Mouse (Mus musculus) ovary, postnatal 36 days (tissue): ENCODE data around the gene Gm8122.
"Not testable (repeated sequence)": the region's sequence is repeated elsewhere in the genome, so short reads cannot be mapped to it uniquely, and the experiment has no call there.

Source experiments
- DNase-seq: peaks from one replicate; pipeline ENCODE4 v3.0.0; 2022; ENCODE audit warnings: low spot score, mixed read lengths

The Gm8122 gene

GRCm38 (mm10) chr14:43235204-43235603 is at the start of gene Gm8122:
Gm8122 (minus strand) TSS chr14:43235304.
- DNase-seq, result not testable (repeated sequence)

- DNase-seq, result not testable (repeated sequence)
These were observed 43.6 kb upstream of the Gm8122 start for GRCm38 (mm10) chr14:43278681-43279080.

- DNase-seq, result not testable (repeated sequence)
These were observed 43.0 kb upstream of the Gm8122 start for GRCm38 (mm10) chr14:43278146-43278545.

DNA sequence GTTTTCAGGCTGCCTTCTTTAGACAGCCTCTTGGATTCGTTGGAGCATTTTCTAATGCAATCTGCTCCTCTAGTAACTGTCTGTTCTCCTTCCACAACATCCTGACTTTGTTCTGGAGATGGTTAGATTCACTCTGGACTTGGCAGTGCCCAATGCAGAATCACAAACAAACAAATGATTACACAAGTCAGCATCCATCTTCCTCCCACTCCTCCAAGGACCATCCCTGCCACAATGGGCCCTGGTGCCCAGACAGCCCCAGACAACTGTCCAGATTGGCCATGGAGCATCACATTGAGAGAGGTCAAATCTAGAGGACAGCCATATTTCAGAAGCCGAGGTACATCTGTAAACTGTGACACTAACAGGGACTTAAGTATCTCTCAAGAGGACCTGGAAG is 42.4 kb upstream of the Gm8122 start:
- not testable (repeated sequence) for DNase-seq

DNA sequence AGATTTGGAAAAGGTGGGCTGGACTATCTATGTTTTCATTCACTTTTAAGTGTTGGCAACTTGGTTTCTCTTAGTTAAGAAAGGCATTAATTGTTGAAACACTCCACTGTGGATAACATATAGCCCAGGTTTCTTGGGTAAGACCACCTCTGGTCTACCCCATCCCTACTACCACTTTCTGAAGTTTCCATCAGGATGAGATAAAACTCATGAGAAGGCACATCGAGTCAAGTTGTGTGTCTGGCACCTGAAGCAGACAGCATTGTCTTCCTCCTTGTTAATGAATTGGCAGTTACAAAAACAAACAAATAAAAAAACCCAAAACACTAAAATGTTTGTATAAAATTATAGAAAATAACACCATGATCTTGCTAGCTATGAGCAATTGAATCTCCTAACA is 40.6 kb upstream of the Gm8122 start:
- DNase-seq, result not testable (repeated sequence)

- not testable (repeated sequence) for DNase-seq
These were observed 39.9 kb upstream of the Gm8122 start, which contains the start of gene Gm9732 for GRCm38 (mm10) chr14:43274986-43275511. Gm9732 (plus strand) TSS chr14:43275036.

DNA sequence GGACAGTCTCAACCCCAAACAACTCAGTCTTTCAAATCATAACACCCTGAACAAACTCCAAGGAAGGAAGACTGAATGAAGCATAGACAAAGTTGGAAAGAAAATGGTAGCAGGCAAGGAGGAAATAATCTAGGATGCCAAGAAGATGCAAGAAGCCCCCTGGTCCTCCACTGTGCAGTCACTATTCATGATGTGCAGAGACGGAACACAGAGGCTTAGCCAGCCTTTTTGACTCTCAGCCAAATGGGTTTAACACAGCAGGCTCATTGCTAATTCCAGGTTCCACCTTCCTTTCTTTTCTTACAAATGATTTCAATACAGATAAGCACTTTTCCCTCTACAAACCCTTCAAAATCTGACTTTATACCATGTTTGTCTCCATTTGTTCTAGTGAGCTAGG is 38.1 kb upstream of the Gm8122 start:
- DNase-seq, result not testable (repeated sequence)

DNA sequence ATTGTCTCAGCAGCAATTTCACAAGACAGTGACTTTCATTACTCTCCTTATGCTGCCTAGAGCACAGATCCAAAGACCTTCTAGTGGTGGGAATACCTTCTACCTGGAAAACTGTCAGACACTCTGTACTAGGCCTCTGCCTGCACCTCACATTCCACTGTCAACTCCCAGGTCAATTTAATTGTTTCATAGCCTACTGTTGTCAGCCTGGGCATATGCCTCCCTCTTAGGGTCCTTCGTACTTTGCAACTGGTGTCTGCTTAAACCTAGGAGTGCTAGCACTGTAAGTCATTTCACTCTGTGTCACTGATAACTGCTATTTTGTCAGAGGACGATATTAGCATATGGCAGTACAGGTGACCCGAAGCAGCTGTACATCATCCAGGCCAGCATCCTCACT is 34.1 kb upstream of the Gm8122 start:
- not testable (repeated sequence) for DNase-seq

GRCm38 (mm10) chr14:43268521-43269084 is 33.5 kb upstream of the Gm8122 start:
- not testable (repeated sequence) for DNase-seq

DNA sequence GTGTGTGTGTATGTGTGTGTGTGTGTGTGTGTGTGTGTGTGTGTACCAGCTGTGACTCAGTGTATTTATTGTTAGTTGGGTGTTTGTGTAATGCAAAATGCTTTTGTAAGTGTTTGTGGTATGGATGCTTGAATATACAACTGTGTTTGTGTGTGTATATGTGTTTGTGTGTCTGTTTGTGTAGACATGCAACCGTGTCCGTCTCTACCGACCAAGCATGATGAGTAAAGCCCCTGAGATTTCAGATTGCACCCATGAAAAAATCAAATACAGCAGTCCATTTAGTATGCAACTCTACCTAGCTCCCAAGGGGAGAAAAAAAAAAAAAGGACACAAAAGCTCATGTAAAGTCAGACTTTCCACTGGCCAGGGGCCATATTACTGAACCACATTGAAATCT is 28.3 kb upstream of the Gm8122 start:
- not testable (repeated sequence) for DNase-seq

GRCm38 (mm10) chr14:43258349-43258748 is 23.2 kb upstream of the Gm8122 start, which contains the start of gene Gm8126:
Gm8126 (plus strand) TSS chr14:43258649.
- not testable (repeated sequence) for DNase-seq

DNA sequence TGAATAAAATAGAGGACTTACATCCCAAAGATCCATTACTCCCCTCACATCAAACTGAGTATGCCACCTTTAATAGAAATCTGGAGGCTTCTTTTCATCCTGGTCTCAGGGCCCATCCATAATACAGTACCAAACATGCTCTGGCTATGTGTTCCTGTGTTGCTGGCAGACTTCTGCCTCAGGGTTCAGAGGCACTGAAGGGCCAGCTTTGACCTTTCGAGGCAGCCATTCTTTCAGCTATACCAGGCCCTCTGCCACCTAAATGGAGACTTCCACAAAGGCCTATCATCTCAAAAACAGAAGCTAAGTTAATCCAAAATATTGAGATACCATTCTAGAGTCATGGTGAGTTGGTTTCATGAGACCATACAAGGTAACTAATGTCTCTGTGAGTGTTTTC is 21.4 kb upstream of the Gm8122 start:
- not testable (repeated sequence) for DNase-seq

DNA sequence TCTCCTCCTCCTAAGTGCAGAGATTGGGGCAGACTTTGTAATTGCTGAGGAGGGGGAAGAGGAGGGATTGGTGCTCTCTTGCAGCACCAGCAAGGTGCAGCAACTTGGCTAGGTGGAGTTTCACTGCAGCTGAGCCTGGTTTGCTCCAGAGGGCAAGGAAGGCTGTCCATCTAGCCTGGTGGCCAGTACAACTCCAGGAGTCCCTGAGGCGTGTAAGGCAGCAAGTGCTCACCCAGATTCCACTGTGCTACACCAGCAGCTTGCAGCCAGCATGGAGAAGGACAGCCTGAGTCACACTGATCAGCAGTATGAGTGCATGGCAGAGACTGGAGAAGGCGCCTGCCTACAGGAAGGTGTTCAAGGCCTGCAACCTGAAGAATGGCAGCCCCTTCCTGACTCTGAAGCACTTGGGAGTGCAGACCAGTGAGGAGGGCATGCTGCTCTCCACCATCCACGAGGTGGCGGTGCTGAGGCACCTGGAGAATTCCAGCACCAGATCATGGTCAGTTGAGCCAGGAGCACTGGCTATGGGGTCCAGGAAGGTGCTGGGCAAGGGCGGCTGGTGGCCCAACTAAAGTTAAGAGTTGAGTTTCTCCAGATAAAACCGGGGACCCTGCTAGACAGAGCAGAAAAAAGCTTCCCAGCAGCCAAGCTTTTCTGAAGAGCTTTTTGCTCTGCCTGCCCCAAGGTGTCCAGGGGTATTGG is 15.6 kb upstream of the Gm8122 start:
- not testable (repeated sequence) for DNase-seq

GRCm38 (mm10) chr14:43249611-43250170 is 14.6 kb upstream of the Gm8122 start:
- DNase-seq, result peak; percentile 19

DNA sequence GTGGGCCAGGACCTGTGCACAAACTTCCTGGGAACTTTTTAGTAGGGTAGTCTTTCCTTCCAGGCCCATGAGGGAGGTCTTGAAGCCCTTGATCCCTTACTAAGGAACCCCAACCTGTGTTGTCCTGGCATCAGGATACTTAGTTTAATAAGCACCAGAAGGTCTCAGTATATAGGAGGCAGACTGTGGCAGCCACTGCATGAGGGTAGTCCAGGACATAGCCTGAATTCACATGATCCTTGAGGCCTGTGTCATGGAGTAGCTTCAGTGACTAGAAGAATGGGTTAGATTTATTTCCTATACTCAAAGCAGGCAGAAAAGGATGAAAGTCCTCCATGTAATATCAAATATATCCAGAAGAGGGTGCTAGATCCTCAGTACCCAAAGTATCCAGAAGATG is 2.7 kb upstream of the Gm8122 start:
- not testable (repeated sequence) for DNase-seq
